Mouse (Mus musculus): ENCODE measurements around the gene Ttc7. TPM values are rescaled to one million over a fixed set of nuclear protein-coding genes. Genes with fewer than 3 reads are reported as not detected.

Ttc7 gene
- 2.9 and 3.9 TPM in 2 replicates for polyA plus RNA-seq (2016; fragmentation: Nextera tagmentation; extraction: Ambion mirVana)

GRCm38 (mm10) chr17:87282706-87283053 lies at the start of gene Ttc7:
Gene Ttc7, plus strand, starts transcription at chr17:87282886.
- H3K36me3 ChIP-seq (replicated peaks), result no peaks in the 10 kb centered on the region
- under 1% methylated on average over 38 of the region's 38 CpGs for WGBS
- H3K27me3 ChIP-seq (ENCODE audit: poor library complexity, severe bottlenecking), result peaks cover 74% of the 10 kb centered on the region

GRCm38 (mm10) chr17:87235019-87235418 lies 47.7 kb upstream of the Ttc7 start:
- no peak for DNase-seq (ENCODE audit: extremely low spot score, low spot score)
- no peaks in the 10 kb centered on the region for H3K36me3 ChIP-seq (replicated peaks)
- WGBS, result 89% methylated on average over 6 of the region's 6 CpGs
- H3K27ac ChIP-seq, result no peak overlapping the region
- H3K4me3 ChIP-seq, result no peak overlapping the region
- H3K4me1 ChIP-seq, result peaks cover 22% of the 10 kb centered on the region
- no peaks in the 10 kb centered on the region for H3K9me3 ChIP-seq
- H3K27me3 ChIP-seq (ENCODE audit: poor library complexity, severe bottlenecking), result no peaks in the 10 kb centered on the region

More at GRCm38 (mm10) chr17:87282706-87283053, at the start of gene Ttc7:
- H3K27ac ChIP-seq, result peak within 1 kb of the TSS; percentile 93
- no peaks in the 10 kb centered on the region for H3K9me3 ChIP-seq
- peak; percentile 91 for DNase-seq (ENCODE audit: extremely low spot score, low spot score)
- peaks cover 45% of the 10 kb centered on the region for H3K4me1 ChIP-seq
- H3K4me3 ChIP-seq, result peak within 1 kb of the TSS; percentile 75

- Histone ChIP-seq H3K4me3 (no peak overlapping the region), H3K27me3 (ENCODE audit: poor library complexity, severe bottlenecking) (no peaks in the 10 kb centered on the region), H3K9me3 (no peaks in the 10 kb centered on the region; the same call in 1 of the 2 replicates), H3K27ac (peak overlapping the region; percentile 44; the same call in 1 of the 2 replicates), H3K36me3 (replicated peaks) (no peaks in the 10 kb centered on the region), H3K4me1 (peaks cover 22% of the 10 kb centered on the region)
- DNase-seq (ENCODE audit: extremely low spot score, low spot score), result no peak
- WGBS, result 66% methylated on average over 18 of the region's 18 CpGs
Observed at GRCm38 (mm10) chr17:87236725-87237650, 45.7 kb upstream of the Ttc7 start.

GRCm38 (mm10) chr17:87237826-87238225 lies 44.9 kb upstream of the Ttc7 start:
- H3K4me1 ChIP-seq, result peaks cover 22% of the 10 kb centered on the region
- H3K27ac ChIP-seq, result peak overlapping the region; percentile 44; the same call in 1 of the 2 replicates
- DNase-seq (ENCODE audit: extremely low spot score, low spot score), result no peak
- no peaks in the 10 kb centered on the region for H3K27me3 ChIP-seq (ENCODE audit: poor library complexity, severe bottlenecking)
- no peak overlapping the region for H3K4me3 ChIP-seq
- no peaks in the 10 kb centered on the region; the same call in 1 of the 2 replicates for H3K9me3 ChIP-seq
- no peaks in the 10 kb centered on the region for H3K36me3 ChIP-seq (replicated peaks)
- 77% methylated on average over 11 of the region's 11 CpGs for WGBS

GRCm38 (mm10) chr17:87246103-87246502 lies 36.6 kb upstream of the Ttc7 start:
- Histone ChIP-seq H3K36me3 (replicated peaks) (no peaks in the 10 kb centered on the region), H3K9me3 (no peaks in the 10 kb centered on the region; the same call in 1 of the 2 replicates), H3K27me3 (ENCODE audit: poor library complexity, severe bottlenecking) (no peaks in the 10 kb centered on the region), H3K27ac (no peak overlapping the region), H3K4me3 (no peak overlapping the region), H3K4me1 (peaks cover 9% of the 10 kb centered on the region; the same call in 1 of the 2 replicates)
- 83% methylated on average over 9 of the region's 9 CpGs for WGBS
- no peak for DNase-seq (ENCODE audit: extremely low spot score, low spot score)

- Histone ChIP-seq H3K4me3 (no peak overlapping the region), H3K4me1 (no peaks in the 10 kb centered on the region), H3K9me3 (no peaks in the 10 kb centered on the region), H3K27me3 (ENCODE audit: poor library complexity, severe bottlenecking) (no peaks in the 10 kb centered on the region), H3K27ac (no peak overlapping the region), H3K36me3 (replicated peaks) (peaks cover 64% of the 10 kb centered on the region)
- WGBS, result 87% methylated on average over 8 of the region's 8 CpGs
- no peak for DNase-seq (ENCODE audit: extremely low spot score, low spot score)
Observed at GRCm38 (mm10) chr17:87254384-87254783, 28.3 kb upstream of the Ttc7 start.

- Histone ChIP-seq H3K27me3 (ENCODE audit: poor library complexity, severe bottlenecking) (no peaks in the 10 kb centered on the region), H3K27ac (no peak overlapping the region), H3K4me3 (no peak overlapping the region), H3K4me1 (no peaks in the 10 kb centered on the region), H3K9me3 (peaks cover 8% of the 10 kb centered on the region; the same call in 1 of the 2 replicates), H3K36me3 (replicated peaks) (peaks cover 77% of the 10 kb centered on the region)
- no peak for DNase-seq (ENCODE audit: extremely low spot score, low spot score)
- 92% methylated on average over 16 of the region's 16 CpGs for WGBS
Observed at GRCm38 (mm10) chr17:87255672-87256071, 27.0 kb upstream of the Ttc7 start.

- no peak overlapping the region for H3K27ac ChIP-seq
- peaks cover 24% of the 10 kb centered on the region; the same call in 1 of the 2 replicates for H3K9me3 ChIP-seq
- 90% methylated on average over 6 of the region's 6 CpGs for WGBS
- no peak for DNase-seq (ENCODE audit: extremely low spot score, low spot score)
- H3K36me3 ChIP-seq (replicated peaks), result peaks cover 55% of the 10 kb centered on the region
- H3K27me3 ChIP-seq (ENCODE audit: poor library complexity, severe bottlenecking), result peaks cover 13% of the 10 kb centered on the region; the same call in 1 of the 2 replicates
- peaks cover 22% of the 10 kb centered on the region for H3K4me1 ChIP-seq
- no peak overlapping the region for H3K4me3 ChIP-seq
Observed at GRCm38 (mm10) chr17:87263401-87263800, 19.3 kb upstream of the Ttc7 start.

GRCm38 (mm10) chr17:87264054-87264830 lies 18.4 kb upstream of the Ttc7 start:
- Histone ChIP-seq H3K27me3 (ENCODE audit: poor library complexity, severe bottlenecking) (peaks cover 13% of the 10 kb centered on the region; the same call in 1 of the 2 replicates), H3K9me3 (peaks cover 24% of the 10 kb centered on the region; the same call in 1 of the 2 replicates), H3K4me1 (peaks cover 22% of the 10 kb centered on the region), H3K4me3 (peak overlapping the region; percentile 93), H3K27ac (no peak overlapping the region), H3K36me3 (replicated peaks) (peaks cover 48% of the 10 kb centered on the region)
- WGBS, result 94% methylated on average over 11 of the region's 11 CpGs
- DNase-seq (ENCODE audit: extremely low spot score, low spot score), result no peak

GRCm38 (mm10) chr17:87264927-87265791 lies 17.5 kb upstream of the Ttc7 start:
- H3K27ac ChIP-seq, result peak overlapping the region; percentile 93
- 8% methylated on average over 28 of the region's 28 CpGs for WGBS

GRCm38 (mm10) chr17:87265792-87266186 lies 16.9 kb upstream of the Ttc7 start, which contains the start of gene Mcfd2:
Gene Mcfd2, minus strand, starts transcription at chr17:87265935.
- H3K4me3 ChIP-seq, result peak within 1 kb of the TSS; percentile 93
- H3K27me3 ChIP-seq (ENCODE audit: poor library complexity, severe bottlenecking), result peaks cover 13% of the 10 kb centered on the region; the same call in 1 of the 2 replicates
- peaks cover 22% of the 10 kb centered on the region for H3K4me1 ChIP-seq
- peaks cover 33% of the 10 kb centered on the region for H3K36me3 ChIP-seq (replicated peaks)
- DNase-seq (ENCODE audit: extremely low spot score, low spot score), result peak; percentile 96
- peak within 1 kb of the TSS; percentile 93 for H3K27ac ChIP-seq
- under 1% methylated on average over 41 of the region's 41 CpGs for WGBS
- peaks cover 15% of the 10 kb centered on the region; the same call in 1 of the 2 replicates for H3K9me3 ChIP-seq

More at GRCm38 (mm10) chr17:87264927-87265791, 17.5 kb upstream of the Ttc7 start:
- H3K9me3 ChIP-seq, result peaks cover 21% of the 10 kb centered on the region; the same call in 1 of the 2 replicates
- H3K27me3 ChIP-seq (ENCODE audit: poor library complexity, severe bottlenecking), result peaks cover 13% of the 10 kb centered on the region; the same call in 1 of the 2 replicates
- H3K4me3 ChIP-seq, result peak overlapping the region; percentile 93
- no peak for DNase-seq (ENCODE audit: extremely low spot score, low spot score)
- peaks cover 39% of the 10 kb centered on the region for H3K36me3 ChIP-seq (replicated peaks)
- H3K4me1 ChIP-seq, result peaks cover 22% of the 10 kb centered on the region
